Mouse (Mus musculus) G1E (cell line): ENCODE measurements at regions not wholly inside any gene's neighbourhood (a gene's known extent, or its start where the extent isn't known, plus 50 kb on each side); places are given as distances from the start of the nearest gene placed in this dataset.

Source experiments
- ATAC-seq: 2 replicates; pipeline ENCODE4 v1.8.0; 2016; ENCODE audit warnings: mild to moderate bottlenecking; ENCODE audit not compliant: insufficient number of reproducible peaks, poor library complexity, low FRiP score, severe bottlenecking; ENCODE audit errors: extremely low read depth
- DNase-seq: peaks from one replicate; pipeline ENCODE4 v3.0.0; 2012; ENCODE audit warnings: low spot score
- H3K27me3 ChIP-seq: 2 replicates; pipeline ENCODE4 v1.6.1; 2012; ENCODE audit warnings: mild to moderate bottlenecking, low read length, inconsistent platforms; ENCODE audit not compliant: insufficient read depth
- H3K36me3 ChIP-seq: replicated peaks from 2 replicates; pipeline ENCODE3; 2012; ENCODE audit warnings: mild to moderate bottlenecking, inconsistent platforms
- H3K4me1 ChIP-seq: 2 replicates; pipeline ENCODE4 v1.6.1; 2012; ENCODE audit warnings: low read depth, low read length, inconsistent platforms, mixed read lengths; ENCODE audit not compliant: insufficient read depth
- H3K4me3 ChIP-seq: 2 replicates; pipeline ENCODE4 v1.5.1; 2012; ENCODE audit warnings: low read depth, mild to moderate bottlenecking, inconsistent platforms, low read length, moderate library complexity, mixed read lengths
- H3K9me3 ChIP-seq: replicated peaks from 2 replicates; pipeline ENCODE4 v1.6.1; 2012; ENCODE audit warnings: inconsistent platforms
- CTCF ChIP-seq: IDR thresholded peaks from 2 replicates; pipeline ENCODE4 v1.5.1; 2012; ENCODE audit warnings: low read depth, low read length, inconsistent platforms, mixed read lengths
- GATA1 ChIP-seq: IDR thresholded peaks from 2 replicates; pipeline ENCODE4 v1.6.1; 2012; ENCODE audit warnings: borderline replicate concordance, low read length, inconsistent platforms, mixed read lengths
- GATA2 ChIP-seq: IDR thresholded peaks from 2 replicates; pipeline ENCODE4 v1.6.1; 2012; ENCODE audit warnings: low read depth, low read length, inconsistent platforms, borderline replicate concordance
- POLR2AphosphoS5 ChIP-seq: IDR thresholded peaks from 2 replicates; pipeline ENCODE4 v1.6.1; 2012; ENCODE audit warnings: low read depth, low read length, inconsistent platforms; ENCODE audit not compliant: insufficient replicate concordance
- TAL1 ChIP-seq: conservative IDR thresholded peaks from 2 replicates; pipeline ENCODE4 v1.6.1; 2012; ENCODE audit warnings: low read depth, low read length, inconsistent platforms, mixed read lengths

- Histone ChIP-seq H3K9me3 (no peaks in the 10 kb centered on the region), H3K4me3 (no peak overlapping the region), H3K36me3 (no peaks in the 10 kb centered on the region), H3K27me3 (no peaks in the 10 kb centered on the region), H3K4me1 (no peaks in the 10 kb centered on the region)
- no peak for TF ChIP-seq GATA2
- TF ChIP-seq TAL1, result no peak
- no peak for TF ChIP-seq CTCF
- TF ChIP-seq GATA1, result no peak
- TF ChIP-seq POLR2AphosphoS5, result no peak
- DNase-seq (no peak), ATAC-seq (no peak)
Measured at GRCm38 (mm10) chr4:55294255-55294687, 55.6 kb upstream of the Rad23b start.

- Histone ChIP-seq H3K4me1 (no peaks in the 10 kb centered on the region), H3K4me3 (no peak overlapping the region), H3K36me3 (no peaks in the 10 kb centered on the region), H3K27me3 (no peaks in the 10 kb centered on the region), H3K9me3 (no peaks in the 10 kb centered on the region)
- ATAC-seq, result no peak
- TF ChIP-seq TAL1, result no peak
- DNase-seq, result no peak
Measured at GRCm38 (mm10) chr4:55297841-55298240, 52.0 kb upstream of the Rad23b start.
